Mouse (Mus musculus) lung, postnatal 4 days (tissue): ENCODE measurements around the gene Pde9a.
"Not testable (repeated sequence)": the region's sequence is repeated elsewhere in the genome, so short reads cannot be mapped to it uniquely, and the experiment has no call there.

Experiments
- DNase-seq, 2 experiments: peaks; one replicate each; pipeline ENCODE4 v3.0.0; 2021

Pde9a gene

GRCm38 (mm10) chr17:31385671-31386665 lies at the start of gene Pde9a:
Gene Pde9a (plus strand): TSS chr17:31386210.
- DNase-seq = peak; percentile 81 to 85

GRCm38 (mm10) chr17:31339769-31340168 lies 46.2 kb upstream of the Pde9a start:
- DNase-seq = no peak

GRCm38 (mm10) chr17:31342191-31342590 lies 43.8 kb upstream of the Pde9a start:
- no peak for DNase-seq

- DNase-seq = peak; percentile 66 to 81
These were observed 41.7 kb upstream of the Pde9a start for GRCm38 (mm10) chr17:31344172-31344801.

GRCm38 (mm10) chr17:31344816-31345215 lies 41.2 kb upstream of the Pde9a start:
- DNase-seq = no peak

GRCm38 (mm10) chr17:31348129-31348528 lies 37.9 kb upstream of the Pde9a start:
- DNase-seq = no peak

GRCm38 (mm10) chr17:31349388-31349787 lies 36.6 kb upstream of the Pde9a start:
- no peak for DNase-seq

- DNase-seq = no peak
These were observed 34.0 kb upstream of the Pde9a start for GRCm38 (mm10) chr17:31351984-31352383.

- DNase-seq = no peak
These were observed 32.8 kb upstream of the Pde9a start for GRCm38 (mm10) chr17:31353255-31353654.

GRCm38 (mm10) chr17:31354684-31355083 lies 31.3 kb upstream of the Pde9a start:
- DNase-seq = not testable (repeated sequence)

GRCm38 (mm10) chr17:31355792-31356502 lies 30.1 kb upstream of the Pde9a start:
- DNase-seq = no peak

GRCm38 (mm10) chr17:31360582-31360981 lies 25.4 kb upstream of the Pde9a start:
- DNase-seq = no peak

- no peak for DNase-seq
These were observed 20.3 kb upstream of the Pde9a start for GRCm38 (mm10) chr17:31365586-31366166.

- DNase-seq = no peak
These were observed 15.8 kb upstream of the Pde9a start for GRCm38 (mm10) chr17:31370221-31370620.

- DNase-seq = no peak
These were observed 15.1 kb upstream of the Pde9a start for GRCm38 (mm10) chr17:31370931-31371330.

- DNase-seq = peak; percentile 56 to 77
These were observed 8.0 kb upstream of the Pde9a start for GRCm38 (mm10) chr17:31377961-31378360.

- DNase-seq = no peak
These were observed 7.6 kb upstream of the Pde9a start for GRCm38 (mm10) chr17:31378361-31378761.

GRCm38 (mm10) chr17:31379086-31379485 lies 6.9 kb upstream of the Pde9a start:
- DNase-seq = no peak

GRCm38 (mm10) chr17:31379863-31380262 lies 6.1 kb upstream of the Pde9a start:
- no peak for DNase-seq

- no peak for DNase-seq
These were observed 2.7 kb upstream of the Pde9a start for GRCm38 (mm10) chr17:31383320-31383719.

GRCm38 (mm10) chr17:31384968-31385627 lies 912 bp upstream of the Pde9a start:
- peak; percentile 27 to 51 for DNase-seq

- DNase-seq = no peak
These were observed 811 bp downstream of the Pde9a start for GRCm38 (mm10) chr17:31386766-31387275.
